Mouse (Mus musculus) urinary bladder, postnatal 25 days (tissue): ENCODE data around the gene Bcas2.
"Not testable (repeated sequence)": the region's sequence is repeated elsewhere in the genome, so short reads cannot be mapped to it uniquely, and the experiment has no call there.

Source experiments
- DNase-seq: peaks from one replicate; pipeline ENCODE4 v3.0.0; 2022; ENCODE audit warnings: low spot score

Bcas2 gene

GRCm38 (mm10) chr3:103215399-103215798, 43.9 kb downstream of the Bcas2 start:
- DNase-seq = not testable (repeated sequence)

- no peak for DNase-seq
Observed at GRCm38 (mm10) chr3:103221435-103221834, 50.0 kb downstream of the Bcas2 start.

- DNase-seq = no peak
Observed at GRCm38 (mm10) chr3:103223752-103224151, 52.3 kb downstream of the Bcas2 start.

GRCm38 (mm10) chr3:103224231-103224765, 52.8 kb downstream of the Bcas2 start:
- DNase-seq = no peak

- no peak for DNase-seq
Observed at GRCm38 (mm10) chr3:103227729-103228128, 56.3 kb downstream of the Bcas2 start.
